Mouse (Mus musculus) CH12F3 (cell line): ENCODE results near the gene Vmn2r56.
"Not testable (repeated sequence)": the region's sequence is repeated elsewhere in the genome, so short reads cannot be mapped to it uniquely, and the experiment has no call there.

Source experiments
- in situ Hi-C: fragments of 300-500 bp; cut with MboI; formaldehyde crosslinking; loops from 2 replicates; pipeline ENCODE4 v1.14.3; 2020; ENCODE audit warnings: low sequenced_read_pairs

Gene Vmn2r56

GRCm38 (mm10) chr7:12734904-12735303, at the start of gene Vmn2r56:
TSS of gene Vmn2r56 (minus strand) at chr7:12735004.
- in situ Hi-C loops = no loop called here

GRCm38 (mm10) chr7:12780151-12780830, 45.5 kb upstream of the Vmn2r56 start:
- in situ Hi-C loops = no loop called here

GRCm38 (mm10) chr7:12779782-12780150, 45.0 kb upstream of the Vmn2r56 start:
- in situ Hi-C loops = no loop called here

- in situ Hi-C loops = no loop called here
Observed at GRCm38 (mm10) chr7:12779141-12779540, 44.3 kb upstream of the Vmn2r56 start.

GRCm38 (mm10) chr7:12774606-12775005, 39.8 kb upstream of the Vmn2r56 start:
- in situ Hi-C loops = no loop called here

GRCm38 (mm10) chr7:12774111-12774510, 39.3 kb upstream of the Vmn2r56 start:
- in situ Hi-C loops = no loop called here

GRCm38 (mm10) chr7:12749431-12750198, 14.8 kb upstream of the Vmn2r56 start:
- in situ Hi-C loops = no loop called here

- in situ Hi-C loops = not testable (repeated sequence)
Observed at GRCm38 (mm10) chr7:12684903-12685302, 49.9 kb downstream of the Vmn2r56 start, which contains the start of gene Vmn2r55. TSS of gene Vmn2r55 (minus strand) at chr7:12685003.

- in situ Hi-C loops = not testable (repeated sequence)
Observed at GRCm38 (mm10) chr7:12640219-12640618, 94.6 kb downstream of the Vmn2r56 start, which contains the start of gene Vmn2r54. TSS of gene Vmn2r54 (minus strand) at chr7:12640319.
